ENCODE assay signal across 10 mouse cellular contexts in the genomic region with DNA sequence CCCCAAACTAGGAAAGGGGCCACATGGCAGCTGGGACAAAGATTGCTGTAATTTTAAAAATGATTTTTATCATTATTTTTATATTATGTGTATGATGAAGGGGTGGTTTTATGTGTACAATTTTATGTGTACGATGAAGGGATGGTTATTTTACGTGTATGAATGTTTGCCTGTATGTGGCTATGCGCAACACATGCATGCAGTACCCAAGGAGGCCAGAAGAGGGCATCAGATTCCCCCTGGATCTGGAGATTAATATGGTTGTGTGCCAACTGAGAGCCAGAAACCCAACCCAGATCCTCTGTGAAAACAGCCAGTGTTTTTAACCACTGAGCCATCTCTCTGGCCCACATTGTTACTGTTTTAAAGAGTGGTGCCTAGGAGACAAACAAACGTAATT.
DNase-seq lines count a peak whose midpoint lies in the region; ATAC-seq lines count a peak whose summit lies in the region.
"Had no signal": no experiment of that assay in that cellular context is flagged by ENCODE, and none has a peak within 500 bp of the region (broad histone marks: within the 10 kb centered on the region; RNA-seq: fewer than 3 reads in every experiment).

No protein-coding gene starts in this region.

- DNase-seq in heart, embryonic 10.5 days (ENCODE audit: low spot score) = no peak
- no peak for DNase-seq in heart, postnatal 36 days
- peak; percentile 32 for DNase-seq in spleen, adult 12 weeks (ENCODE audit: low spot score)
- DNase-seq in spleen, adult 18-20 months = no peak
- no peak for DNase-seq in adrenal gland, adult 2 months
- no peak for DNase-seq in left cerebral cortex, adult 8-10 months (ENCODE audit: low spot score in 2 of 2)

- H3K9ac ChIP-seq in intestine, embryonic 16.5 days (ENCODE audit: low read depth, low read length) = peak overlapping the region; percentile 21; the same call in 1 of the 2 replicates
- no peak overlapping the region for H3K9ac ChIP-seq in stomach, embryonic 15.5 days
- H3K9ac ChIP-seq: midbrain, embryonic 12.5 days had no signal

- WGBS in heart, embryonic 10.5 days = 90% methylated on average over 4 of the region's 4 CpGs
- 93% methylated on average over 4 of the region's 4 CpGs for WGBS in intestine, embryonic 16.5 days
- 93% methylated on average over 4 of the region's 4 CpGs for WGBS in stomach, embryonic 15.5 days

- peak overlapping the region; percentile 81 for H3K27ac ChIP-seq in heart, embryonic 10.5 days
- H3K27ac ChIP-seq in intestine, embryonic 16.5 days (ENCODE audit: low read length) = peak overlapping the region; percentile 95
- H3K27ac ChIP-seq in stomach, embryonic 15.5 days = peak overlapping the region; percentile 74
- H3K27ac ChIP-seq: limb, embryonic 10.5 days; midbrain, embryonic 12.5 days had no signal

- intact Hi-C loops in heart, postnatal 36 days (cut with DNase I) = loop anchor here (5.0 kb wide), 1 partner anchor 618 kb away; a partner anchor contains a TSS

- no peak for ATAC-seq in intestine, embryonic 16.5 days
- no peak for ATAC-seq in stomach, embryonic 15.5 days (ENCODE audit: insufficient read depth, low FRiP score, low read depth)

- H3K4me3 ChIP-seq in heart, embryonic 10.5 days = no peak overlapping the region
- no peak overlapping the region for H3K4me3 ChIP-seq in intestine, embryonic 16.5 days (ENCODE audit: low read length)
- no peak overlapping the region for H3K4me3 ChIP-seq in stomach, embryonic 15.5 days (replicated peaks)
- H3K4me3 ChIP-seq: limb, embryonic 10.5 days; midbrain, embryonic 12.5 days had no signal

- H3K36me3 ChIP-seq in heart, embryonic 10.5 days = no peaks in the 10 kb centered on the region
- H3K36me3 ChIP-seq in intestine, embryonic 16.5 days (ENCODE audit: control insufficient read depth, insufficient read depth, low read length) = no peaks in the 10 kb centered on the region
- H3K36me3 ChIP-seq in stomach, embryonic 15.5 days = no peaks in the 10 kb centered on the region
- H3K36me3 ChIP-seq: limb, embryonic 10.5 days; midbrain, embryonic 12.5 days had no signal

- H3K4me1 ChIP-seq in heart, embryonic 10.5 days = peaks cover 9% of the 10 kb centered on the region
- H3K4me1 ChIP-seq in intestine, embryonic 16.5 days (ENCODE audit: control insufficient read depth, insufficient read depth, low read length) = peaks cover 6% of the 10 kb centered on the region
- 0 out of 2 replicates have a peak, but pooled peaks cover 2% of the 10 kb centered on the region for H3K4me1 ChIP-seq in stomach, embryonic 15.5 days

- H3K9me3 ChIP-seq in heart, embryonic 10.5 days = no peaks in the 10 kb centered on the region
- H3K9me3 ChIP-seq in intestine, embryonic 16.5 days (ENCODE audit: control insufficient read depth, low read length) = peaks cover 3% of the 10 kb centered on the region; the same call in 1 of the 2 replicates
- H3K9me3 ChIP-seq in stomach, embryonic 15.5 days = no peaks in the 10 kb centered on the region
- H3K9me3 ChIP-seq: limb, embryonic 10.5 days; midbrain, embryonic 12.5 days had no signal

- H3K4me2 ChIP-seq in intestine, embryonic 16.5 days (ENCODE audit: low read depth, low read length) = no peak overlapping the region
- H3K4me2 ChIP-seq in stomach, embryonic 15.5 days = no peak overlapping the region
- H3K4me2 ChIP-seq: midbrain, embryonic 12.5 days had no signal

- no peaks in the 10 kb centered on the region for H3K27me3 ChIP-seq in heart, embryonic 10.5 days (ENCODE audit: insufficient read depth, poor library complexity, severe bottlenecking)
- H3K27me3 ChIP-seq in intestine, embryonic 16.5 days (replicated peaks; ENCODE audit: control insufficient read depth, insufficient read depth, low read length) = no peaks in the 10 kb centered on the region
- H3K27me3 ChIP-seq in stomach, embryonic 15.5 days (replicated peaks) = no peaks in the 10 kb centered on the region
